9 mouse cellular contexts compared by ENCODE assay signal in the genomic region with DNA sequence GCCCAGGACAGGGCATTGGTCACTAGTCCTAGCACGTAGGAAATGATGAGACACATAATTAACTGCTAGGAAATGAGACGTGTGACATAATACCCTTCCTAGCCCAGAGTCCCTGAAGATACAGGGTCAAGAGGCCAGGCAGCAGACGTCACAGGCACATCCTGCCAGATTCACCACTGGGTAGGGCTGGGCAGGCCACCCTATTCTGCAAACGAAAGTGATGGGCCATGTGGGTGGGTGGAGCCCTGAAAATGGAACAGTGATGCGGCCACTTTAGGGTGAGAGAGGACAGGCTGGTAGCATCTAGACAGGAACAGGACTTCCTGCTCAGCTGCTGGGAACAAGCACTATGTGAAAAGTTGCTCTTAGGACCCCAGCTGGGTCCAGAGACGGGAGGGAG. TPM values are rescaled to one million over a fixed set of nuclear protein-coding genes. Genes with fewer than 3 reads are reported as not detected.
DNase-seq lines count a peak whose midpoint lies in the region; ATAC-seq and TF ChIP-seq lines count a peak whose summit lies in the region.
"Had no signal": no experiment of that assay in that cellular context is flagged by ENCODE, and none has a peak within 500 bp of the region (broad histone marks: within the 10 kb centered on the region; RNA-seq: fewer than 3 reads in every experiment).

No protein-coding gene starts in this region.

- no peak for ATAC-seq in stomach, embryonic 14.5 days (ENCODE audit: insufficient number of reproducible peaks, insufficient read depth, low FRiP score, low read depth)
- ATAC-seq in stomach, postnatal 0 days (ENCODE audit: low FRiP score, low TSS enrichment) = no peak
- ATAC-seq in liver, embryonic 16.5 days (ENCODE audit: low read depth) = peak; percentile 60
- no peak for ATAC-seq in midbrain, embryonic 11.5 days (ENCODE audit: low FRiP score)

- H3K9me3 ChIP-seq in stomach, embryonic 14.5 days (ENCODE audit: control insufficient read depth, low read depth, low read length) = no peaks in the 10 kb centered on the region
- no peaks in the 10 kb centered on the region for H3K9me3 ChIP-seq in stomach, postnatal 0 days (ENCODE audit: control insufficient read depth, low read length)
- H3K9me3 ChIP-seq in liver, embryonic 16.5 days (replicated peaks; ENCODE audit: control insufficient read depth, low read length) = no peaks in the 10 kb centered on the region
- no peaks in the 10 kb centered on the region for H3K9me3 ChIP-seq in midbrain, embryonic 11.5 days (ENCODE audit: control insufficient read depth, low read length)

- no peaks in the 10 kb centered on the region for H3K27me3 ChIP-seq in stomach, embryonic 14.5 days (ENCODE audit: control insufficient read depth, insufficient read depth, low read length)
- no peaks in the 10 kb centered on the region for H3K27me3 ChIP-seq in stomach, postnatal 0 days (ENCODE audit: control insufficient read depth, insufficient read depth, low read length)
- no peaks in the 10 kb centered on the region for H3K27me3 ChIP-seq in liver, embryonic 16.5 days (ENCODE audit: control insufficient read depth, insufficient read depth, low read depth, low read length)
- no peaks in the 10 kb centered on the region for H3K27me3 ChIP-seq in midbrain, embryonic 11.5 days (ENCODE audit: control insufficient read depth, insufficient read depth, low read length)

- H3K4me3 ChIP-seq in stomach, embryonic 14.5 days (ENCODE audit: low read depth, low read length) = no peak overlapping the region
- no peak overlapping the region for H3K4me3 ChIP-seq in stomach, postnatal 0 days (ENCODE audit: low read depth, low read length)
- H3K4me3 ChIP-seq in liver, embryonic 16.5 days (ENCODE audit: low read depth, low read length) = no peak overlapping the region
- H3K4me3 ChIP-seq in midbrain, embryonic 11.5 days (ENCODE audit: low read depth, low read length) = no peak overlapping the region
- H3K4me3 ChIP-seq: layer of hippocampus, adult 2 months had no signal

- TF ChIP-seq CTCF in stomach, postnatal 0 days (IDR thresholded peaks at IDR 0.05; ENCODE audit: low read depth) = no peak

- no peak for DNase-seq in stomach, postnatal 0 days (ENCODE audit: low spot score)
- DNase-seq in heart, postnatal 36 days = peak; percentile 57 to 60
- DNase-seq in right cerebral cortex, postnatal 14 days = no peak
- no peak for DNase-seq in cerebellum, adult 11 months
- DNase-seq in midbrain, embryonic 11.5 days (ENCODE audit: low spot score, missing footprints) = no peak
- no peak for DNase-seq in layer of hippocampus, postnatal 14 days (ENCODE audit: low spot score in 2 of 2)

- intact Hi-C loops in heart, postnatal 36 days (cut with DNase I) = no loop called here

- H3K36me3 ChIP-seq in stomach, embryonic 14.5 days (ENCODE audit: control insufficient read depth, insufficient read depth, low read length) = no peaks in the 10 kb centered on the region
- H3K36me3 ChIP-seq in stomach, postnatal 0 days (ENCODE audit: control insufficient read depth, insufficient read depth, low read length) = no peaks in the 10 kb centered on the region
- H3K36me3 ChIP-seq in liver, embryonic 16.5 days (ENCODE audit: control insufficient read depth, insufficient read depth) = no peaks in the 10 kb centered on the region
- H3K36me3 ChIP-seq in midbrain, embryonic 11.5 days (ENCODE audit: control insufficient read depth, insufficient read depth, low read length) = no peaks in the 10 kb centered on the region

- no peak for TF ChIP-seq EP300 in stomach, postnatal 0 days (optimal IDR thresholded peaks at IDR 0.05)

- peaks cover 50% of the 10 kb centered on the region for H3K4me1 ChIP-seq in stomach, embryonic 14.5 days (ENCODE audit: control insufficient read depth, insufficient read depth, low read length)
- H3K4me1 ChIP-seq in stomach, postnatal 0 days (replicated peaks; ENCODE audit: control insufficient read depth, insufficient read depth) = peaks cover 21% of the 10 kb centered on the region
- H3K4me1 ChIP-seq in liver, embryonic 16.5 days (ENCODE audit: control insufficient read depth, low read depth, low read length) = no peaks in the 10 kb centered on the region; the same call in 1 of the 2 replicates
- peaks cover 4% of the 10 kb centered on the region; the same call in 1 of the 2 replicates for H3K4me1 ChIP-seq in midbrain, embryonic 11.5 days (ENCODE audit: control insufficient read depth, insufficient read depth, low read length)

- H3K9ac ChIP-seq in stomach, embryonic 14.5 days (replicated peaks; ENCODE audit: low read depth, low read length) = no peak overlapping the region
- H3K9ac ChIP-seq in stomach, postnatal 0 days (ENCODE audit: low read length) = no peak overlapping the region
- H3K9ac ChIP-seq in liver, embryonic 16.5 days (ENCODE audit: low read depth, low read length) = no peak overlapping the region
- no peak overlapping the region for H3K9ac ChIP-seq in midbrain, embryonic 11.5 days (ENCODE audit: low read length)

- H3K27ac ChIP-seq in stomach, embryonic 14.5 days (ENCODE audit: low read length) = 0 out of 2 replicates have a peak overlapping the region, but pooled peaks have one; percentile 27
- no peak overlapping the region for H3K27ac ChIP-seq in stomach, postnatal 0 days (replicated peaks)
- H3K27ac ChIP-seq in liver, embryonic 16.5 days (ENCODE audit: low read length) = no peak overlapping the region
- H3K27ac ChIP-seq in midbrain, embryonic 11.5 days (ENCODE audit: low read depth, low read length) = no peak overlapping the region
- H3K27ac ChIP-seq: layer of hippocampus, adult 2 months had no signal

- H3K4me2 ChIP-seq in stomach, embryonic 14.5 days (replicated peaks; ENCODE audit: low read depth, low read length) = no peak overlapping the region
- no peak overlapping the region for H3K4me2 ChIP-seq in stomach, postnatal 0 days (replicated peaks; ENCODE audit: low read depth)
- H3K4me2 ChIP-seq in liver, embryonic 16.5 days (ENCODE audit: low read depth, low read length) = no peak overlapping the region
- no peak overlapping the region for H3K4me2 ChIP-seq in midbrain, embryonic 11.5 days

- 47% methylated on average over 6 of the region's 6 CpGs for WGBS in stomach, embryonic 14.5 days
- WGBS in stomach, postnatal 0 days = 52% methylated on average over 6 of the region's 6 CpGs
- WGBS in liver, embryonic 16.5 days (ENCODE audit: insufficient replicate concordance) = 27% methylated on average over 6 of the region's 6 CpGs
- WGBS in midbrain, embryonic 11.5 days = 57% methylated on average over 6 of the region's 6 CpGs

RNA-seq across cellular contexts. Expression of a gene that starts 13.5 kb away (rescaled TPM):
- polyA plus RNA-seq in stomach, embryonic 14.5 days (2014; fragmentation: Nextera tagmentation; extraction: Ambion mirVana) = 4.2 and 4.3 TPM in 2 replicates
- polyA plus RNA-seq in stomach, postnatal 0 days (2015; fragmentation: Nextera tagmentation; extraction: Ambion mirVana) = 5.0 and 5.1 TPM in 2 replicates
- 10 to 100 TPM; 15.0 to 17.1 TPM for total RNA-seq in heart, postnatal 36 days (2021)
- polyA plus RNA-seq in liver, embryonic 16.5 days (2015; fragmentation: Nextera tagmentation; extraction: Ambion mirVana) = 1.5 and 2.0 TPM in 2 replicates
- 3.1 and 3.4 TPM in 2 replicates for polyA plus RNA-seq in midbrain, embryonic 11.5 days (2014; fragmentation: Nextera tagmentation; extraction: Ambion mirVana)
- 10 to 100 TPM; 17.6 to 20.8 TPM for total RNA-seq in layer of hippocampus, postnatal 14 days (2021)

RNA-seq across cellular contexts. Expression of a gene that starts 24.4 kb away (rescaled TPM):
- 26.2 and 30.4 TPM in 2 replicates for polyA plus RNA-seq in stomach, embryonic 14.5 days (2014; fragmentation: Nextera tagmentation; extraction: Ambion mirVana)
- 19.5 and 20.1 TPM in 2 replicates for polyA plus RNA-seq in stomach, postnatal 0 days (2015; fragmentation: Nextera tagmentation; extraction: Ambion mirVana)
- 1 to 10 TPM; 7.3 to 7.8 TPM for total RNA-seq in heart, postnatal 36 days (2021)
- polyA plus RNA-seq in liver, embryonic 16.5 days (2015; fragmentation: Nextera tagmentation; extraction: Ambion mirVana) = 5.4 and 6.7 TPM in 2 replicates
- polyA plus RNA-seq in midbrain, embryonic 11.5 days (2014; fragmentation: Nextera tagmentation; extraction: Ambion mirVana) = 12.3 and 14.0 TPM in 2 replicates
- total RNA-seq in layer of hippocampus, postnatal 14 days (2021) = 10 to 100 TPM; 12.2 to 14.2 TPM

RNA-seq across cellular contexts. Expression of a gene that starts 32.4 kb away (rescaled TPM):
- polyA plus RNA-seq in stomach, embryonic 14.5 days (2014; fragmentation: Nextera tagmentation; extraction: Ambion mirVana) = 0.39 TPM in 1 of 2 replicates, not detected in the other
- polyA plus RNA-seq in stomach, postnatal 0 days (2015; fragmentation: Nextera tagmentation; extraction: Ambion mirVana) = 0.28 and 0.33 TPM in 2 replicates
- 100 to 1,000 TPM in 1 of 2 experiments, 10 to 100 TPM in 1; 93.9 to 209 TPM for total RNA-seq in heart, postnatal 36 days (2021)
- polyA plus RNA-seq in liver, embryonic 16.5 days (2015; fragmentation: Nextera tagmentation; extraction: Ambion mirVana) = not detected in 2 replicates
- polyA plus RNA-seq in midbrain, embryonic 11.5 days (2014; fragmentation: Nextera tagmentation; extraction: Ambion mirVana) = not detected in 2 replicates
- total RNA-seq in layer of hippocampus, postnatal 14 days (2021) = not detected
- total RNA-seq: layer of hippocampus, adult 2 months had no signal

RNA-seq across cellular contexts. Expression of a gene that starts 34.9 kb away (rescaled TPM):
- polyA plus RNA-seq in stomach, embryonic 14.5 days (2014; fragmentation: Nextera tagmentation; extraction: Ambion mirVana) = 16.8 and 19.4 TPM in 2 replicates
- 6.1 and 8.5 TPM in 2 replicates for polyA plus RNA-seq in stomach, postnatal 0 days (2015; fragmentation: Nextera tagmentation; extraction: Ambion mirVana)
- 100 to 1,000 TPM; 203 to 373 TPM for total RNA-seq in heart, postnatal 36 days (2021)
- 3.2 and 4.3 TPM in 2 replicates for polyA plus RNA-seq in liver, embryonic 16.5 days (2015; fragmentation: Nextera tagmentation; extraction: Ambion mirVana)
- polyA plus RNA-seq in midbrain, embryonic 11.5 days (2014; fragmentation: Nextera tagmentation; extraction: Ambion mirVana) = 6.0 TPM in 2 replicates
- total RNA-seq in layer of hippocampus, postnatal 14 days (2021) = 1 to 10 TPM; 6.1 to 7.5 TPM

RNA-seq across cellular contexts. Expression of a gene that starts 60.0 kb away (rescaled TPM):
- 6.2 and 8.4 TPM in 2 replicates for polyA plus RNA-seq in stomach, embryonic 14.5 days (2014; fragmentation: Nextera tagmentation; extraction: Ambion mirVana)
- 1.6 and 2.0 TPM in 2 replicates for polyA plus RNA-seq in stomach, postnatal 0 days (2015; fragmentation: Nextera tagmentation; extraction: Ambion mirVana)
- 10 to 100 TPM; 16.0 to 19.2 TPM for total RNA-seq in heart, postnatal 36 days (2021)
- 0.91 and 1.1 TPM in 2 replicates for polyA plus RNA-seq in liver, embryonic 16.5 days (2015; fragmentation: Nextera tagmentation; extraction: Ambion mirVana)
- polyA plus RNA-seq in midbrain, embryonic 11.5 days (2014; fragmentation: Nextera tagmentation; extraction: Ambion mirVana) = 3.7 and 4.3 TPM in 2 replicates
- 10 to 100 TPM; 36.1 to 39.5 TPM for total RNA-seq in layer of hippocampus, postnatal 14 days (2021)

Comparison
In these comparisons a context has a peak if more than half of its experiments do, and no peak if none do; other contexts are left out.
1. DNase-seq: peak in heart, postnatal 36 days (2 of 2); none in stomach, postnatal 0 days (single experiment), right cerebral cortex, postnatal 14 days (single experiment), cerebellum, adult 11 months (single experiment), midbrain, embryonic 11.5 days (single experiment) and layer of hippocampus, postnatal 14 days (0 of 2).